Mouse (Mus musculus) urinary bladder, postnatal 36 days (tissue): ENCODE data around the gene Tshz2.

ENCODE experiments used
- DNase-seq, 2 experiments: peaks; one replicate each; pipeline ENCODE4 v3.0.0; 2022; ENCODE audit warnings: low spot score in 2 of 2, mixed read lengths in 1 of 2

The Tshz2 gene

DNA sequence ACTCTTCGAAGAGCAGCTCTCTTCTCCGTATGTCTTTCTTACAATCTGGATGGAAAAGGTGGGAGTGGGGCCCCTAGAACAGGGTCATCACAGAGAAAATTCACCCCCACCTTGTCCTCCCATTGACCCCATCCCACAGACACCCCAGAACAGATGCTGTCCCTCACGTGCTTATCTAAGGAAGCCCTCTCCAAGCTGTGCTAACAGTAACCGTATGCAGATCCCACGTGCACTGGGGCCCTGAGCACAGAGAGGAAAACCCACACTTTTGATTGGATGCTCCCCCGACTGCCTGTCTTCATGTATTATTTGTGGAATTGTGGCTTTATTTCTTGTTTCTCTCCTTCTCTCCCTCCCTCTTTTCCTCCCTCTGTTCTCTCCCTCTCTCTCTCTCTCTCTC lies 229.9 kb downstream of the Tshz2 start:
- no peak for DNase-seq

GRCm38 (mm10) chr2:169869468-169869867 lies 236.7 kb downstream of the Tshz2 start:
- no peak for DNase-seq

GRCm38 (mm10) chr2:169870503-169870902 lies 237.7 kb downstream of the Tshz2 start:
- no peak for DNase-seq

- DNase-seq = no peak
Measured at GRCm38 (mm10) chr2:169871436-169872060, 238.7 kb downstream of the Tshz2 start.

DNA sequence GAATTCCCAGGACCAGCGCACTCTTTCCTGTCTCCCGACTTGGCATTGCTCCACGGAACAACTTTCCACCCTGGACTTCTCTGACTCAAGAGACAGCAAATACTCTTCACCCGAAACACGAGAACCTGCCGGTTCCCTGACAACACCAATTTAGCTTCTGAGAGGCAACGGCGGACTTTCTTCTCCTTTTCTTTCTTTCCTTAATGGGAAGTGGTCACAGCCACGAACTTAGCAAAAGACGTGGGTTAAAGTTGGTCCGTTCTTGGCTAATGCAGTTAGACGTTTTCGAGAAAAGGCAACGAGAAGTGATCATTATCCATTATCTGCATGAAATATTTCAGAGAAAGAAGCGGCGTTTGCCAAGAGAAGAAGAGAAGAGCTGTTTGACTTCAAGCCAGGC lies 240.6 kb downstream of the Tshz2 start:
- DNase-seq = no peak

GRCm38 (mm10) chr2:169887921-169888320 lies 255.1 kb downstream of the Tshz2 start:
- DNase-seq = no peak

DNA sequence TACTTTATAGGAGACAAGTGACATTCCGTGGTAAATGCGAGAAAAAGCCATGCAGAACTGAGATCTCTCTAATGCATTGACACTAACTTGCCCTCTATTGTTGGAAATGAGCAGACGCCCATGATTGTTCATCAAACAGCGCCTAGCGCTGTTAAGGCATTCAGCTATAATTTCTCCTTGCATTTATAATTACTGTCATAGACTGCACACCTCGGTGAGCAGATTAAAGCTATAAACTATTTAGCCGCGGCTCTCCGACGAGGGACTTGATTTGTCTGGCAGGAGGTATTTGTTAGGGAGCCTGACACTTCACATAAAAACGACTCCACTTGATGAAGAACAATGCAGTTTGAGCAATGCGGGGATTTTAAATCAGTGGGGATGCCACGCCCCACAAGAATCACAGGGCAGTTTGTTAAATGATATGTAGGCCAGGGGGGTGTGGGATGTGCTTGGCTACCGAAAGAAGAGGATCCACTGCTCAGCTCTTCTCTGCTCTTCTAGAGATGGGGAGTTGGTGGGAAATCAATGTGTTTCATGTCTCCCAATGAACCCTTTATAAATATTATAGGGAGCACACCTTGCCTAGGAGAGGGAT lies 259.7 kb downstream of the Tshz2 start:
- no peak for DNase-seq

GRCm38 (mm10) chr2:169902896-169903295 lies 270.1 kb downstream of the Tshz2 start:
- no peak for DNase-seq

DNA sequence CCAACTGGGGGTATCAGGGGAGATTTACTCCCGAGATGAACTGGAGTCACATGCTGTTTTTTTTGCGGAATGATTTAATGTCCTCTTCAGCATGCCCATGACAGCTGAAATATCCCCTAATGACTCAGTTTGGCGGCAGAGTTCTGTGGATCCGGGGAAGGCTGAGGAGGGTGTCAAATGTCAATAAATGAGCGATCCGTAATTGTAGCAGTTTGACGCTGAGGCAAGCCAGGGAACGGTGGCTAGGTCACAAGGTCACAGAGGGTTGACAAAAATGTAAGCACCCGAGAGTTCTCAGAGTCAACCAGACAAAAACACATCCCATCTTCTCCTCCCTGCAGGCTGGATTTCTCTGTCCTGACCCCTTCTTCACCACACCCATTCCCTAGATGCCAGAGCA lies 273.6 kb downstream of the Tshz2 start:
- no peak for DNase-seq

DNA sequence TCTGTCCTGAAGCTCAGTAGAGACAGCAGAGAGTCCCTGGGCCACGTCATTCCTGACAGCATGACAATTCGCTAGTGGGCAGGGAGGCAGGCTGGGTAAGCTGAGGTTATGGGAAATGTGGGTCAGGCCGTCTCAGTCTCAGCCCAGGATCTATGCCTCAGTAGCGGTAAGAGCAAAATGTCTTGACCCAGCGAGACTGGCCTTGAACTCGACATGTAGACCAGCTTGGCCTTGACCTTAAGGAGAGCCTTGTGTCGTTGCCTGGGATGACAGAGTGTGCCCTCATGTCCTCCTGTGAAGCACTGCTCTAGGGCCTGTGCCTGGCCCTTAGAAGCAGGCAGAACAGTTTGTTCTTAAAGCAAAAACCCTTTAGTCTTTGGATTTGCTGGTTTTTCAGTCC lies 275.2 kb downstream of the Tshz2 start:
- no peak for DNase-seq

DNA sequence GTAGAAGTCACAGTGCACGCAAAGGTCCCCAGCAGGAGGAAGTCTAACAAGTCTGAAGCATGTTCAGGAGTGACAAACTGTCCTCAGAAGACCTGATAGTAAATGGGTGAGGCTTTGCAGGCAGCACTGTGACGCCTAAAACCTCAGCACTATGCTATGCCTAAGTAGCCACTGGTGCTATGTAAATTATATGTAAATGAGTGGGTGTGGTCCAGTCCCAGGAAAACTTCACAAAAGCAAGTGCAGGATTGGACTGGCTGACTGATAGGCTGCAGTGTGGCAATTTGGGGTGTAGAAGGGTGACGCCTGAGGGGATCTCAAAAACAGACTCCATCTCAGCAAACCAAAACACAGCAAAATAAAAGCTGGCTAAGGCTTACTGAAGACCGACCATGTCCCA lies 277.8 kb downstream of the Tshz2 start:
- DNase-seq = no peak

DNA sequence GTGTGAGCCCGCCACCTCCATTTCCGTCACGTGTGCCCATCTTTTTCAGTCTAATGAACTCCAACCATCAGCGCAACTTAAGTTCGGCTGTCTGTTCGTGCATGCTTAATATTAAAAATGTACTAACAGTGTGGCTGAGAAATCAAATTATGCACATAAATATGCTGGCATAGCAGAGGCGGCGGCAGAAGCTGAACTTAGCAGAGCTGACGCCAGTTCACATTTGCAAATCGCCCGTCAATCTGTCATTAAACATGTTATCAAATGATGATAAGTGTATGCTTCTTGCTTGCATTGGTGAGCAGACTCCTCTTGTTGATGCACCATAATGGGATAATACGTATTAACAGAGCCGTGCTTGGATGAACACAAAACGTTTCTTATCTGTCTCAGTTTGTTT lies 280.0 kb downstream of the Tshz2 start:
- DNase-seq = no peak

GRCm38 (mm10) chr2:169914903-169915302 lies 282.1 kb downstream of the Tshz2 start:
- DNase-seq = no peak

GRCm38 (mm10) chr2:169915326-169915725 lies 282.5 kb downstream of the Tshz2 start:
- no peak for DNase-seq

GRCm38 (mm10) chr2:169919111-169919695 lies 286.4 kb downstream of the Tshz2 start:
- no peak for DNase-seq

- DNase-seq = no peak
Measured at GRCm38 (mm10) chr2:169924177-169924810, 291.5 kb downstream of the Tshz2 start.

- peak in 1 of 2 experiments; percentile 49 for DNase-seq
Measured at GRCm38 (mm10) chr2:169925466-169925865, 292.7 kb downstream of the Tshz2 start.

DNA sequence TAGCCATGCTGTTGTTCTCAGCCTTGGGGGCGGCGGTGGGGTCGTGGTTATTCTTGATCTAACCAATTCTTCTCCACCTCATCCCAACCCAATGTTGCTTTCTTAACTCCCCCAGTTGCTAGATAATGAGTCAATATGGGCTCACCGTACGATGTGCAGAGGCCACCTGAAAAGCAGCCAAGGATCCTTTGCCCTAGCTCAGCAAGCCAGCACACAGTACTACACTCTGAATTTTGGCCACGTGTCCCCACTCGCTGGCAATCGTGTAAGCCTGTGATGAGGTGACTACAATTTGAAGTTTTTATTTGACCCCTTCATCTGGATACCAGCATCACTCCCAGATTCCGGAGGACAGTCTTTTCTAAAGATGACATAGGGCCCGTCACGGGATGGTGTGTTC lies 293.2 kb downstream of the Tshz2 start:
- DNase-seq = peak in 1 of 2 experiments; percentile 66

GRCm38 (mm10) chr2:169927401-169927800 lies 294.6 kb downstream of the Tshz2 start:
- no peak for DNase-seq

DNA sequence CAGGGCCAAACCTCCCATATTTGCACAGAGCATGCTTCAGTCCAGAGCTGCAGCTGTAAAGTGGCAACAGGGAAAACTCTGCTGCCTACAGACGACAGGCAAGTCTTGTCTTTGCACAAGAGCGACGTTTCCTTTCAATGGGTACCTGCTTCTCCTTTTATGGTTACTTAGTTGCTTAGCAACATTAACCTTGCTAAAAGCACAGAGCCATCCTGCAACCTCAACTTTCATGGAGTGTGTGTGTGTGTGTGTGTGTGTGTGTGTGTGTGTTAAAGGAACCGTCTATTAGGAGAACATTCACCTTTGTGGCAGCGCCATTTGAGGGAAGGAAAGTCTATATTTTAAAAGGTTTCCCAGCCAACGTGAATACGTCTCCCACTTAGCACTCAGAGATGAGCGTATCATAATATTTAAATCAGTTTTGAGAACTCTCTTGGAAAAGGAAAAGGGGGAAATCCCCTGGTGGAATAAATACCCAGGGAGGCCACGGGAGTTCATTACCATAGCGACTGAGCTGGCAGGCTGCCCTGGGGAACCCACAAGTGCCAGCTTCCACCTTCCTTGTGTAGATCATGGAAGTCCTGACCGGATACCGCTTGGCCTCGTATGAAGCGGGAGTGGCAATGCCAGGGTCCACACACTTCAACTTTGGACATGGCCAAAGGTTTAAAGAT lies 295.8 kb downstream of the Tshz2 start:
- peak in 1 of 2 experiments; percentile 22 for DNase-seq

DNA sequence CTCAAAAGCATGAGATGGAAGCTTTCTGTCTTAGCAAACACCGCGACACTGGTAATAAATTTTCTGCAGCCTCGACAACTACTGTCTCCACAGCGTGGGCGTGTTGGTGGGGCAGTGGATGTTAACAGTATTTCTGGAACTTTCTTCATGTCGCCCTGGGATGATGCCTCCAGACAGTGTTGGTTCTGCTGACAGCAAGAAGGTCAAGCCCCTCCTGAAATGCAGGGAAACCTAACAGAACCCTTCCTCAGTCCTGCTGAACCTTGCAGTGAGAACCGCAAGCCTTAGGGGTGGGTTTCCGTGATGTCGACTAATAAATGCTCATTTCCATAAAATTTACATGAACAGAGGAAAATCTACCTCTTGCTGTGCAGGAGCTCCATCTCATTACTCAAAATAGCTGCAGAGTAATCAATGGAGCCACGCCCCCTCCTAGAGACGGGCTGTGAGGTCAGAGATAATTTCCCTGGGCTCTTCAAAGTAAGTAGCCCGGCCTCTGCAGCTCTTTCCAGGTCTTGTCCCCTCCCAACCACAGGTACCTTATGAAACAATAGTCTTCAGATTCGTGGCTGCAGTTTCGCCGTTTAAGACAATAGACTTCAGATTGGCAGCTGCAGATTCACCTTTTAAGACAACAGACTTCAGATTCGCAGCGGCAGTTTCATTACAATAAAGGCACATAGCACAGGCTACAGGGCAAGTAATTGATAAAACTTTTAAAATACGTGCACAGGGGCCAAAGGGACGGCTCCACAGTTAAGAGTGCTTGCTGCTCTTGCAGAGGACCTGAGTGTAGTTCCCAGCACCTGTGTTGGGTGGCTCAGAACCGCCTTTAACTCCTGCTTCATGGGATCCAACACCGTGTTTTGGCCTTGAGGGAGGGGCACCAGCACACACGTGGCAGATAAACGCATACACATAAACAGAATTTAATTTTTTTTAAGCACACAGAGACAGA lies 297.0 kb downstream of the Tshz2 start:
- DNase-seq = peak; percentile 20 to 23
